In genomic region chr10:76842087-76842486, GRCm38 (mm10) we compare ENCODE assay signal across 17 mouse cellular contexts.
"Had no signal": no experiment of that assay in that cellular context is flagged by ENCODE, and none has a peak within 500 bp of the region (broad histone marks: within the 10 kb centered on the region; RNA-seq: fewer than 3 reads in every experiment).

No protein-coding gene starts in this region.

- H3K4me1 ChIP-seq: midbrain, embryonic 10.5 days; midbrain, embryonic 12.5 days; midbrain, embryonic 15.5 days; neural tube, embryonic 12.5 days had no signal

- H3K4me3 ChIP-seq: midbrain, embryonic 10.5 days; midbrain, embryonic 12.5 days; midbrain, embryonic 15.5 days; neural tube, embryonic 12.5 days had no signal

- H3K27me3 ChIP-seq: midbrain, embryonic 12.5 days; midbrain, embryonic 15.5 days; neural tube, embryonic 12.5 days had no signal

- H3K9ac ChIP-seq: lung, embryonic 14.5 days; midbrain, embryonic 12.5 days; midbrain, embryonic 15.5 days; neural tube, embryonic 12.5 days had no signal

- H3K36me3 ChIP-seq: midbrain, embryonic 10.5 days; midbrain, embryonic 12.5 days; midbrain, embryonic 15.5 days; neural tube, embryonic 12.5 days had no signal

- ATAC-seq: midbrain, embryonic 15.5 days had no signal

- H3K27ac ChIP-seq: macrophage; midbrain, embryonic 10.5 days; midbrain, embryonic 12.5 days; midbrain, embryonic 15.5 days; neural tube, embryonic 12.5 days had no signal

- DNase-seq: lung, adult 18-20 months; lung, embryonic 14.5 days; lung, postnatal 10 days; lung, postnatal 36 days; retina, postnatal 1 day; right cerebral cortex, adult 18-20 months; right cerebral cortex, postnatal 25 days; right cerebral cortex, postnatal 4 days; spleen, adult 18-20 months; thymus, adult 18-20 months; thymus, postnatal 14 days; thymus, postnatal 36 days had no signal

- H3K4me2 ChIP-seq: lung, embryonic 14.5 days; midbrain, embryonic 12.5 days; midbrain, embryonic 15.5 days; neural tube, embryonic 12.5 days had no signal

- H3K9me3 ChIP-seq: midbrain, embryonic 10.5 days; midbrain, embryonic 12.5 days; midbrain, embryonic 15.5 days; neural tube, embryonic 12.5 days had no signal
